Mouse (Mus musculus) CD4-positive, CD25-positive, alpha-beta regulatory T cell, adult 2 months (primary cell): ENCODE data around the gene Gadd45g.
"Not testable (repeated sequence)": the region's sequence is repeated elsewhere in the genome, so short reads cannot be mapped to it uniquely, and the experiment has no call there.

Source experiments
- DNase-seq: peaks from one replicate; pipeline ENCODE4 v3.0.0-alpha.2; 2012; ENCODE audit warnings: low read depth, low spot score

The Gadd45g gene

DNA sequence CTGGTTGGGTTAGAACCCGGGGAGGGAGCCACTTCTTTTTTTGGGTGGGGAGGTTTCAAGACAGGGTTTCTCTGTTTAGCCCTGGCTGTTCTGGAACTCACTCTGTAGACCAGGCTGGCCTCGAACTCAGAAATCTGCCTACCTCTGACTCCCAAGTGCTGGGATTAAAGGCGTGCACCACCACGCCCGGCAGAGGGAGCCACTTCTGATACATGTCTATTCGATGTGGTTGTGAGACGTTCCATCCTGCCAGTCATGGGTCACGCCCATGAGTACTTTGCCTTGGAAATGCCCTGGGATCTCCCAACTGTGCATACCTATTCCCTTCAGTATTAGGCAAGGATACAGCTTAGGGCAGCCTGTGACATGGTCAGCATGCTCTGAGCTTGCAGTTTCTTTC, 12.5 kb upstream of the Gadd45g start:
- DNase-seq: peak; percentile 47

DNA sequence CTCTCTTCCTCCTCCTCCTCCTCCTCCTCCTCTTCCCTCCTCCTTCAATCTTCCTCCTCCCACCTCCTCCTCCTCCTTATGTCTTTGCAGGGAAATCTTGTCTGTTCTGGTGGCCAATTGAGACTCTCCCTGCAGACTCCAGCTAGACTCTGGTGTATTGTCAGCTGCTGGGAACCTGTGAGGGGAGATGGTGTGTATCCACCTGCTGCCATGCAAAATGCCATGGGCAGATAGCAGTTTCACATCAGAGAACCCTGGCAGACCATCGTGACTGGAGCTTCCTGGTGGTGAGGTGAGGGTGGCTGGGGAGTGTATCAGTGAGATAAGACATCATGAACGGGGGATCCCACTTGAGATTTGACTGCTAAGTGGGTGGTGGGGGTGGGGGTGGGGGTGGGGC, 12.0 kb upstream of the Gadd45g start:
- no peak for DNase-seq

DNA sequence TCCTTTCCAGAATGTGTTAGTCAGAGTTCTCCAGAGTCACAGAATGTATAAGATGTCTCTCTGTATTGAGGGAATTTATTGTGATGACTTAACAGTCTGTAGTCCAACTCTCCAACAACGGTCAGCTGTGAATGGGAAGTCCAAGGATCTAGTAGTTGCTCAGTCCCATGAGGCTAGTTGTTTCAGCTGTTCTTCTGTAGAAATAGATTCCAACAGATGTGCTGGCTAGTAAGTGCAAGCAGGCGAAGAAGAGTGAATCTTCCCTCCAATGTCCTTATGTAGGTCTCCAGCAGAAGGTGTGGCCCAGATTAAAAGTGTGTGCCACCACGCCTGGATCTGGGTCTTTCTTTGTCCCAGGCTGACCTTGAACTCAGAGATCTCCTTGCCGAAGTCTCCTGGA, 11.3 kb upstream of the Gadd45g start:
- not testable (repeated sequence) for DNase-seq

DNA sequence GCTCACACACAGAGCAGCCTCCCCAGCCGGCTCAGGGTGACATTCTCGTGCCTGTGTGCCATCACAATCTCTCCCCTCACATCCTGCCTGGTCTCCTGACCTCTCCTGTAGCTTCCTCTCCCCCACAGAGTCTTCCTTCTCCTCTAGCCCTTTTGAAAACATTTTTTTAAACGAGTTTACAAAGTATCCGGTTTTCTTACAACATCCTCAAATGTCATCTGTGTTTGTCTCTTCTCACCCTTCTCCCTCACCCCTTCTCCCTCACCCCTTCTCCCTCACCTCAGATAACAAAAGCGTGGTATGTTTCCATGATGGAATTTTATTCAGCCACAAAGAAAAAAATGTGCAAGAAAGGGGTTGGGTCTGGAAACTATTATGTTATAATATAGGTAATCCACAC, 9.1 kb upstream of the Gadd45g start:
- DNase-seq: peak; percentile 32

DNA sequence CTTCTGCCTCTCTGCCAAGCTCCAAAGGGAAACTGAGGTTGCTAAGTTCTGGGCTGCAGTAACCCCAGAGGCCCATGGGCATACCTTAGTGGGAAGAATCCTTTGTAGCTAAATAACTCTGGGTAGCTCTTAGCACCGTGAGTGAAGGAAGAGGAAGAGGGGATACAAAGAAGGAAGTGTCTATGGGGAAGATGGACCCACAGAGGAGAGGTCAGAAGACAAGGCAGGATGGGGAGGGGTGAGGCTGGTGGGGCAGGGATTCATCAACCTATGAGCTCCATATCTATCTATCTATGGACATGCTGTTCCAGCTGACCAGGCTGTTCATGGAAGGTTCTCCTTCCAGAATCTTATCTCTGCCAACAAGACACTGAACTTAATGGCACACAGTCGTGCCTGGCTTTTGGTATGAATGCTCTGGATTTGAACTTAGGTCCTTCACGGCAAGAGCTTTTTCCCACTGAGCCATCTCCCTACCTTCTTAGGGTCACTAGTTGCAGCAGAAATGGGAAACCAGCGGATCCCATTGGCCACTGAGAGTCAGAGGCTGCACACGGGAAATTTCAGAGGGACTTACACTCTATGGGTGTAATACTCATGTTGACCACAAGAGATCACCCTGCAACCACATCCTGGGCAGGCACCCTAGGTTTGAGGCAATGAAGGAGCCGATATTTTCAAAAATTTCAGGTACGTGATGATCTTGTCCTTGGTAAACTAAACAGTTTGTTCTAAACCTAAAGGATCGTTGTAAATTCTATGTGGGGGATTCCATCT, 7.0 kb upstream of the Gadd45g start:
- peak; percentile 84 for DNase-seq

DNA sequence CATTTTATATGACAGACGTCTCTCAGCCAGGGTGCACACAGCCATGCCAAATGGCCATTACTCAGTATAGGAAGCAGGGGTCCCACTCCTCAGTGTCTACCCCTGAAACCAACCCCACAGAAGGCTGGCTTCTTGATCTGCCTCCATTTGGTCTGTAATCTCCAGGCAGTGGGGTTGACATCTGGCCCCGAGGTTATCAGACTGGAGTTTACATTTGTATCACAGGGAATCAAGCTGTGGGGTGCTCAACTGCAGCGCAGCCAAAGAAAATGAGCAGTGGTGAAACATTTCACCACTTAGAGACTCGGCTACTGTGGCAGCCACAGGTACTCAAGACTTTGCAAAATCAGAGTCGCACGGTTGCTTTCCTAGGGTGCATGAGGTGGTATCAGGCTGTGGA, 5.8 kb upstream of the Gadd45g start:
- DNase-seq: no peak

DNA sequence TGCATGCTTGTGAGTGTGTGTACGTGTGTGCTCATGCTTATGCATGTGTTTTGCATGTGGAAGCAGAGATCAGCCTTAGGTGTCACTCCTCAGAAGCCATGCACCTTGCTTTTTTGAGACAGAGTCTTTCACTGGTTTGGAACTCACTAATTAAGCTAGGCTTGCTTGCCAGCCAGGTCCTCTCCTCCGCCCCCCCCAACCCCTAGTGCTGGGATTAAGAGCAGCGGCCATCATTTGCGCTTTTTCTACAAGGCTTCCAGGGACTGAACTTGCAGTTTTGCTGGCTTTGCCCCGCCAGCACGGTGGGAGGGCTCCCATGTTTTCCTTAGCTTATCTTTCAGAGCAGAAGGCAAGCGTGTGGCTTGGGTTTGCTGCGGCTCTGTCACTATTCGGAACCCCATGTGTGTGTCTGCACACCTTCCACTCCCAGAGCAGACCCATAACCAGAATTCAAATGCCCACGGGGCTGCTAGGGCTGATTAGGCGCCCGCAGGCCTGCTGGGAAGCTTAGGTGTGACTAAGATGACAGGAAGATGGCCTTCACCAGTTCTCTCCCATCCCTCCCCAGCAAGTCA, 4.8 kb upstream of the Gadd45g start:
- no peak for DNase-seq

DNA sequence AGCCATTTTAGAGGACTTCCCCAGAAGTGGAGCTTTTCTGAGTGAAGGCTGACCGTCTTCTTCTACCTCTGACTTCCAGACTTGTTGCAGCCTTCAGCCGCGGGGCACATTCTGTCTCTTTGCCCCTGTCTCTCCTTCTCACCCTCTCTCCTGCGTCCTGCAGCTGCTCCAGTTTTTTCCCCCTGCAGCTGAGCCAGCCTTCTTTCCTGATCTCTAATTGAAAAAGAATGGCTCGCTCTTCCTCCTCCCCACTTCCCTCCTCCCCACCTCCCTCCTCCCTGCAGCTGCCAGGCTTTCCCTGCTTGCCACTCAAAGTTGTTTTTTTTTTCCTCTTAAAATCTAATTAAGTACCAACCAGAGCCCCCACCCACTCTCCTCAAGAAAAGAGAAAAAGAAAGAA, 4.3 kb upstream of the Gadd45g start:
- DNase-seq: no peak

DNA sequence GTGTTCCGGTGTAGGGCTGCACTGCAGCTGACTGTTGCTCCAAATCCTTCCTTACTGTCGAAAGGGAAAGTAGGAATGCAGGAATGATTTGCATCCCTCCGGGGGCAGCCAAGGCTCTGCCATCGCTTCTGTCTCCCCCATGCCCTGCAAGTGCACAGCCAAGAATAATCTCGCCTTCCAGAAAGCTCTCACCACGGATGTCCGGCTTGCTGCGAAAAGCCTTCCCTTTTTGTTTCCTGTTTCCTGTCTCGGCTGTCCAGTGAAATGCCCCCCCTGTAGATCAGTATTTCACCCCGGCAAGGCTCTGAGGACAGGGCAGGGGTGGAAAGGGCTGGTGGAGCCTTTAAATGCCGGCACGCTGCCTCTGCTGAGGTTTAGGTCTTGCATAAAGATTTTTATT, 3.7 kb upstream of the Gadd45g start:
- no peak for DNase-seq

DNA sequence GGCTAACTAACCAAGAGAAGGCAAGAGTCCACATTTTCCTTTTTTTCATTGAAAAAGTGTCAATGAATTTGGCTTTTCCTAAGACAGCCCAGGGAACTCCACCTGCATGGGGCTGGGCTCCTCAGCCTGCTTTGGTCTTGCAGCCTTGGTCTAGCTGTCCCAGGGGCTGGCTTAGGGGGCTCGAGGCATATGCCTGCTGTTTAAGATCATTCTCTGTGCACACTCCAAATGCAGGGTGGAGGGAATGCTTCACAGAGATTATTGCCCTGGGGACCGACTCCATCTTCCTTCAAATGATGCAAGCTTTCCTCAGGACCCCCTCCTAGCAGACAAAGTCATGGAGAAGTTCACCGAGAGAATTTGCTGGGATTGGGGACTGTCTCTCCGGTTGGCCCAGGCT, 3.2 kb upstream of the Gadd45g start:
- DNase-seq: no peak

DNA sequence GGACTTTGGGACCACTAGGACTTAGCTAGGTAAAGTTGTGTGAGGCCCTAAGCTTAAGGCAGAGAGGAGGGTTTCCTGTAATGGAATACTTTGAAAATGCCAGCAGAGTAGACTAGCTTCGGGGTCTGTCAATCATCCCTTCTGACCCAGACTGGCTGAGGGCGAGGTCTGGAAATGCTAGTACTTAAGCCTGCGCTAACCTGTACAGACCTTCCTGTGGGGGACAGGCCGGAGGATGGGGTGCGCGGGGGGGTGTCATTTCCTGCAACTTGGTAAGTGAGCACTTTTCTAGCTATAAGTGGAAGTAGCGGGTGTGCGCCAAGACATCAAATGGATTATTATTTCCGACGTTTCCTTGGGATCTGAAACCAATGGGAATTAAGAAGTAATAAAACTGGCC, 2.4 kb upstream of the Gadd45g start:
- DNase-seq: no peak

DNA sequence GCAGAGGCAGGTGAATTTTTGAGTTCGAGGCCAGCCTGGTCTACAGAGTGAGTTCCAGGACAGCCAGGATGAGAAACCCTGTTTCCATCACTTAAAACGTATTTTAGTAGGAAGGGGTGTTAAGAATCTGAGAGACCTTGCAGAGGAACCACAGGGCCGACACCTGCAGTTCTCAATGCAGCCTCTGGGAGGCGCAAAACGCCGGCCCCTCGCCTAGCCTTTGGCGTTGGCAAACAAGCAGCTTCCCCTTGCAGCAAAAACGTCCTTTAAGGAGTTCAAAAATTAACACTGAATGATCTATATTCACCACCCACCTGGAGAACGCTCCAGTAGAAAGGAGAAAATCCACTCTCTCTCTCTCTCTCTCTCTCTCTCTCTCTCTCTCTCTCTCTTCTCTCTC, 1.8 kb upstream of the Gadd45g start:
- DNase-seq: peak; percentile 87

DNA sequence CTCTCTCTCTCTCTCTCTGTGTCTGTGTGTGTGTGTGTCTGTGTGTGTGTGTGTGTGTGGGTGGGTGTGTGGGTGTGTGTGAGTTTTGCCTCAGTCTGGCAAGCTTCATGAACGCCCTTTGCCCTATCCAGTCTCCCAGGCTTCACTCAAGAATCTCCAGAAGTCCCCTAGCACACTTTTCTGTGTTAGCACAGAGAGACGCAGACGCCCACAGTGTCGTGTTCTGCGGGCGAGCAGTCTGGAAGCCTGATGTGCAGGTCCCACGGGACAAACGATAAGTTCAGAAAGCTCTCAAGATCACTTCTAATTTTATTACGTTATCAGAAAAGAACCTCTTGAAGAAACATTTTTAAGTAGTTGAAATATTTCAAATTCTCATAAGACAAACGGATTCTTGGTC, 1.4 kb upstream of the Gadd45g start:
- peak; percentile 70 for DNase-seq

DNA sequence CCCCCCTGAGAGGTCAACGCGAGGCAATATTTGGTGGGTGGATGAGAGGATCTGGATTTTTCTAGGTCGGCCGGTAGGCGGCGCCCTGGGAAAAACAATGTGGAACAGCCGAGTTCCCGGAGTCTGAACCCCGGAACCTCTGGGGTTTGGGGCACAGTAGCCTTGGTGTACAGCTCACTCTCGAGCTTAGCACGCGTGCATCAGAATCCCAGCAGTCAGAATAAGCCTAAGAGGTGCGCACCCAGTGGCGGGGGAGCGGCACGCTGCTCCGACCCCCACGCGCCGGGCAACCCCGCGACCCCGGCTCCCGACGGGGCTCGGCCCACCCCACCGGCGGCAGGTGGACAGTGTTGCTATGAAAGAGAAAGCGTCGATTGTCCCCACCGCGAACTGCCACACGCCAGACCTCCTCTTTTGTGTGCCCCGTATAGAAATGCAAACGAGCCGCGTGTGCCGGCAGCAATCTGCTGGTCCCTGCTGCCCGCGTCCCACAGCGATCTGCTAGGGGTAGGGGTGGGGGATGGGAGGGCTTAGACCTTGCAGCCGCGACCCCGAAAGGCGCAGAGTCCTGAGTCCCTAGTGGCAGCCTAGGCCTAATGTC, 787 bp upstream of the Gadd45g start:
- peak; percentile 85 for DNase-seq

DNA sequence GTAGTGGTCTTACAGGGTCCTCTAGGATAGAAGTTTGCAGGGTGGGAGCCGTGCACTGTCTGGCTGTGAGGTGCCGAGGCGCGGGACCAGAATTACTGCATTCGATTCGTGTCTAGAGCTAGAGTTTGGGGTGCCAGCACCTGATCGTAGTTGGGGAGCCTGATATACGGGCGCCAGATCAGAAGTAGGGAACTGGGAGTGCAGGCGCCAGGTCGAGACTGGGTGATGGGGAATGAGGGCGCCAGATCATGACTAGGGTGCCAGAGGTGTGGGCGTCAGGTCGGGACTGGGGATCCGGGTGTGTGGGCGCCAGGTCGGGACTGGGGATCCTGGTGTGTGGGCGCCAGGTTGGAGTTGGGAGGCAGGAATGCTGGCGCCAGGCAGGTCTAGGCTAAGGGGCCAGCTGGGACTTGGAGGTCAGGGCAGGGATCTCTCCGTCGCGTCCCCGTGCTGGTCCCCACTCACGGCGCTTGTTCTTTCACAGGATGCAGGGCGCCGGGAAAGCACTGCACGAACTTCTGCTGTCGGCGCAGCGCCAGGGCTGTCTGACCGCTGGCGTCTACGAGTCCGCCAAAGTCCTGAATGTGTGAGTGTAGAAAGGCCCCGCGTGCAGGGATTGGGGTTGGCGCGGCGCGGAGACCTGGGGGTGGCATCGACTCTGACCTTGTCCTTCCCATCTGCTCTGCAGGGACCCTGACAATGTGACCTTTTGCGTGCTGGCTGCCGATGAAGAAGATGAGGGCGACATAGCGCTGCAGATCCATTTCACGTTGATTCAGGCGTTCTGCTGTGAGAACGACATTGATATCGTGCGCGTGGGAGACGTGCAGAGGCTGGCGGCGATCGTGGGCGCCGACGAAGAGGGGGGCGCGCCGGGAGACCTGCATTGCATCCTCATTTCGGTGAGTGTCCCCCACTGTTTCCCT, 653 bp downstream of the Gadd45g start:
- DNase-seq: peak; percentile 63

DNA sequence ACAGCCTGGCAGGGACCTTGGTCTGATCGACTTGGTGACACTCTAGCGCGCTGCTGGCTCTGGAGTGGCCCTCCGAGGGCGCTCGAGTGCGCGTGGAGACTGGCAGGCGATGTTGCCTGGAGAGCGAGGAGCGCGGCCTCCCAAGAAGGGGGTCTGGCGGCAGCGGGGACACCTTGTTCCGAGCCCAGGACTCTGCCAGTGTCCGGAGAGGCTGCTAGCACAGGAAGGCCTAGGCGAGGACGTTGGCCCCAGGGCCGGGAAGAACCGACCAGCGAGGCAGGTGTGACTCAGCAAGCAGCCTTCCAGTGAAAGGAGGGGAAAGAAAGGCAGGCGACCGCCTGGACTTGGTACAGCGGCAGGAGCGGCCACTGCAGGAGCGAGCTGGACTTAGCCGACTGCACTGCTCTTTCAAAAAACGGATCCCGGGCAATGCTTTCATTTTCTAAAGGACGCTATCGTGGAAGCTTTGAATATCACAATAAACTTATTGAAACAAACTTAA, 1.6 kb downstream of the Gadd45g start:
- peak; percentile 82 for DNase-seq

DNA sequence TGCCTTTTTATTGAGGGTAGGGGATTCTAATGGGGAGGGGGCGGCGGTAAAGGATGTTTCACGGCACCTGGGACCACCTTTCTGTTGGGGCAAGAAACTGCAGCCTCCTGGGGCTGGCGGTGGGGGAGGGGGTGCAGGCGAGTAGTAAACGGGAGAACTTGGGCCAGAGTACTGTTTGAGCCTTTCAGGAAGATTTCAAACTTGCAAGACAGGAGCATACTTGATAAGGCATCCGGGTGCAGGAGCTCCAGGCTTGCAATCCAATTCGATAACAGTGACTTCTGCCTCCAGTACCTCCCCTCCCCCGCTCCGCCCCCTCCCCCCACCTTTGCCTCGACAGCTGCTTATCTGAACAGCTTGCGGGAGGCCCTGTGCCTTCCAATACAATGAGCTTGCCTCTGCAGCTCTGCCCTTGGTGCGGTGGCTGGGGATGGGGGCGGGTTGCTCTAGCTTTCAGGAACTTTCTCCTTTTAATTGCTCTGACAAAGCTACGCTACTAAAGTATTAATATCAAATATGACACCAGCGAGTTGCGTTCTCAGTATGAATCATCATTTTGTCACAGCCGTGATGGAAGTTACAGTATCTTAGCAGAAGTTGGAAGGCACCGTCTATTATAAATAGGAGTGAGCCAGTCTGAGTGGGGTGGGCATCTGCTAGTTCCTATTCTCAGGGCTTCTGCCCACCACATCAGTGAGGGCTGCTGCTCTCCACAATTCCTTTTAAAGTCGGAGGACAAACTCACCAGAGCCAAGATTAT, 2.2 kb downstream of the Gadd45g start:
- DNase-seq: peak; percentile 67

DNA sequence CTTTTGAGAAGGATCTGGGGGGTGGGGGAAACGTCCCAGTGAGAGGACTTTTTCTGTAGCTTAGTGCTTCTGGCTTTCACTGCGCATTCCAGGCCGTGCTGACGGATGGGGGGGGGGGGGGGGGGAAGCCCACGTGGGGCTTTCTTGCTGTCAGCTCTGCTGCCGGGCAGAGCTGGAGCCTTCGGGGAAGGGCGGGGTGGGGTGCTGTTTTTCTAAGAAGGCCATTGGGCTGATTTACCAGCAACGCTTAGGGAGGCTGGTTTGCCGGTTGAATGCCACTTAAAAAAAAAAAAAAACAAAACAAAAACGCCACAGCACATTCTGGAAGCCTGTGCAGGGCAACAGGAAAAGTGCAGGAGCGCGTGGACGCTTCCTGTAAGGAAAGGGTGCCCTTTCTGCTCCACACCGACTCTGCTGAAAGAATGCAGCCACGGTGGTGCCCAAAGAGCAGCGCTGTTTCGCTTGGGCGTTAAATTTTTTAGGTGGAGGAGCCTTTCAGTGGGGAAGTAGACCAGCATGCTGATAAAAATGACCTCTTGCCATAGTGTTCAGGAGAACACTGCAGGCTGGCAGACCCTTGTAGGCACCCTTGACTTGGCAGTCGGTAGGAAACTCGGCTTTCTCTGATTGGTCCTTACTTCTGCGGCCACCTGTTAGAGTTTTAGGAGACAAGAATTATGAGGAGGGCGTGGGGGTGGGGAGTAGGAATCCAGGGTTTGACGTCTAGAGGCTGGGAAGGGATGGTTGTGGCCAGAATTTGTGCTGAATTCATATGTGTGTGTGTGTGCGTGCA, 3.0 kb downstream of the Gadd45g start:
- DNase-seq: peak; percentile 56

DNA sequence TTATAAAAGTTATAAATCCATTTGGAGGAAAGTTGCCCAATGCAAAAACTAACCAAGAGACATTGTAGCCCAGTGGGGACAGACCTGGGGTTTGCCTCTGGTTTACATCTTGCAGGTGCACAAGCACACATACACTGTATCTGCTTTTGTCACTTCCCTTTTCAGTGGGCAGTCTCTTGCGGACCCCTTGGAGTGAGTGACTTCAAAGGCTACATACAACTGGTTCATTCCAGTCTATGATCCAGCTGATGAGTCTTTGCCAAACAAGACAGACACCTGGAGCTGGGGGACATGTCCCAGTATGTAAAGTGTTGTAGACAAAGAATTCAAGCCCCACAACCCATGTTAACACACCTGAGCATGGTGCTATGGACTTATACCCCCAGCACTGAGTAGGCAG, 4.1 kb downstream of the Gadd45g start:
- DNase-seq: no peak

DNA sequence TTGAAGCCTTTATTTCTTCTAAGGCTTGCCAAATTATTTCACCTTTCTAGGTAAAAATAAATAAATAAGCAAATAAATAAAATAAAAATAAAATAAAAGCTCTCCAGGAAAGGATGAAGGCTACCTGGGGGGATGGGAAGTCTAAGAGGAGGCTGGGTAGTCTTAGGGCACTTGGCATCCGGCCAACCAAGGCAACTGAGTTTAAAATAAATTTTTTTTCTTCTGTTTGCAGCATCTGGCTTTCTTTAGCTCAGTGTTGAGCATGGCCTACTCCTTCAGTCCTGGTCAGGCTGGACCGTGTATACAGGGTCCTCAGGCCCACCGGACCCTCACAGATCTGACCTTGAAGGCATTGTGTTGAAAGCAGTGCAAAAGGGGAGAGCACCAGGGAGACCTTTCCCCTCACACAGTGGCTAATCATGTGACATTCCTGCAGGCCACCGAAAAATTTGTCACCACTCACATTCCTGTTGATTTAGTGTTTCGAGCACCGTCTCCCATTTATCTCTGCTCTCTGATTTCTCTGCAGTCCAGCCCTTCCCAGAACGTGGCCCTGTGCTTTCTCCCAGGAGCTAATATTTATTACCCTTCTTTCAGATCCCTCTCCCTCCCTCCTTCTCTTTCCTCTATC, 6.2 kb downstream of the Gadd45g start:
- DNase-seq: no peak
